Mouse (Mus musculus) hindbrain, embryonic 14.5 days (tissue): ENCODE data around the gene Borcs5. TPM values are rescaled to one million over a fixed set of nuclear protein-coding genes. Genes with fewer than 3 reads are reported as not detected.
"Not testable (repeated sequence)": the region's sequence is repeated elsewhere in the genome, so short reads cannot be mapped to it uniquely, and the experiment has no call there.

Experiments used
- ATAC-seq: fragments of 200-750 bp; cut with Nextera tagmentation; 2 replicates; pipeline ENCODE4 v1.8.0; 2017; ENCODE audit warnings: moderate number of reproducible peaks, mild to moderate bottlenecking, moderate TSS enrichment, moderate library complexity; ENCODE audit not compliant: low FRiP score
- DNase-seq: peaks from one replicate; pipeline ENCODE4 v3.0.0-alpha.2; 2015; ENCODE audit warnings: low spot score
- H3K27ac ChIP-seq: fragments of 300-500 bp; sonication (generic); 2 replicates; pipeline ENCODE4 v1.5.1; 2014; ENCODE audit warnings: mild to moderate bottlenecking, moderate library complexity
- H3K27me3 ChIP-seq: fragments of 300-500 bp; sonication (generic); 2 replicates; pipeline ENCODE4 v1.6.1; 2014; ENCODE audit warnings: mild to moderate bottlenecking, low read length, mixed read lengths; ENCODE audit not compliant: control insufficient read depth, insufficient read depth
- H3K36me3 ChIP-seq: fragments of 300-500 bp; sonication (generic); replicated peaks from 2 replicates; pipeline ENCODE4 v1.6.1; 2014; ENCODE audit not compliant: control insufficient read depth, insufficient read depth
- H3K4me1 ChIP-seq: fragments of 300-500 bp; sonication (generic); replicated peaks from 2 replicates; pipeline ENCODE4 v1.6.1; 2014; ENCODE audit warnings: antibody characterized with exemption, low read length, mixed read lengths; ENCODE audit not compliant: control insufficient read depth, insufficient read depth
- H3K4me2 ChIP-seq: fragments of 300-500 bp; sonication (generic); replicated peaks from 2 replicates; pipeline ENCODE4 v1.6.1; 2014; ENCODE audit warnings: mild to moderate bottlenecking, moderate library complexity
- H3K4me3 ChIP-seq: fragments of 300-500 bp; sonication (generic); replicated peaks from 2 replicates; pipeline ENCODE4 v1.5.1; 2014; ENCODE audit warnings: mild to moderate bottlenecking, low read length
- H3K9ac ChIP-seq: fragments of 300-500 bp; sonication (generic); 2 replicates; pipeline ENCODE4 v1.6.1; 2014
- H3K9me3 ChIP-seq: fragments of 300-500 bp; sonication (generic); 2 replicates; pipeline ENCODE4 v1.6.1; 2016; ENCODE audit warnings: low read length; ENCODE audit not compliant: control insufficient read depth
- WGBS: fragments of 180-500 bp; shearing (Covaris S2); extraction: QIAGEN DNeasy Blood & Tissue Kit; methylation state at CpG from one replicate; pipeline ENCODE4 v1.1.7; 2014; 5-methylcytosine and 5-hydroxymethylcytosine counted together
- polyA plus RNA-seq: library from polyadenylated mRNA; unstranded; fragments of >200 nt; fragmentation: Nextera tagmentation; extraction: Ambion mirVana; gene quantifications from 2 replicates; pipeline ENCODE4 v1.2.1, GENCODE M21; 2014

The Borcs5 gene
- polyA plus RNA-seq, 1 experiment from 2014 or later: 42.6 TPM

GRCm38 (mm10) chr6:134660714-134661406, 21.6 kb downstream of the Borcs5 start:
- no peak for ATAC-seq
- no peaks in the 10 kb centered on the region for H3K36me3 ChIP-seq
- H3K4me1 ChIP-seq: 0 out of 2 replicates have a peak, but pooled peaks cover 3% of the 10 kb centered on the region
- H3K9ac ChIP-seq: no peak overlapping the region
- H3K9me3 ChIP-seq: no peaks in the 10 kb centered on the region
- H3K27me3 ChIP-seq: no peaks in the 10 kb centered on the region
- WGBS: 84% methylated on average over 8 of the region's 8 CpGs
- H3K27ac ChIP-seq: no peak overlapping the region
- H3K4me3 ChIP-seq: no peak overlapping the region
- H3K4me2 ChIP-seq: no peak overlapping the region
- DNase-seq: no peak

- Histone ChIP-seq H3K9me3 (no peaks in the 10 kb centered on the region), H3K9ac (no peak overlapping the region), H3K36me3 (no peaks in the 10 kb centered on the region), H3K4me1 (0 out of 2 replicates have a peak, but pooled peaks cover under 1% of the 10 kb centered on the region), H3K4me2 (no peak overlapping the region), H3K27me3 (no peaks in the 10 kb centered on the region), H3K4me3 (no peak overlapping the region), H3K27ac (no peak overlapping the region)
- no peak for ATAC-seq
- DNase-seq: no peak
- 74% methylated on average over 5 of the region's 5 CpGs for WGBS
These were observed 25.3 kb downstream of the Borcs5 start for GRCm38 (mm10) chr6:134664573-134664972.

- no peaks in the 10 kb centered on the region for H3K36me3 ChIP-seq
- H3K4me1 ChIP-seq: no peaks in the 10 kb centered on the region
- no peaks in the 10 kb centered on the region for H3K27me3 ChIP-seq
- no peak overlapping the region for H3K9ac ChIP-seq
- no peak overlapping the region for H3K4me3 ChIP-seq
- ATAC-seq: no peak
- H3K9me3 ChIP-seq: no peaks in the 10 kb centered on the region
- no peak for DNase-seq
- H3K4me2 ChIP-seq: no peak overlapping the region
- WGBS: 87% methylated on average over 9 of the region's 9 CpGs
- H3K27ac ChIP-seq: no peak overlapping the region
These were observed 26.5 kb downstream of the Borcs5 start for GRCm38 (mm10) chr6:134665817-134666216.

- H3K27ac ChIP-seq: no peak overlapping the region
- no peaks in the 10 kb centered on the region for H3K9me3 ChIP-seq
- H3K36me3 ChIP-seq: no peaks in the 10 kb centered on the region
- no peak overlapping the region for H3K4me3 ChIP-seq
- H3K4me2 ChIP-seq: no peak overlapping the region
- 91% methylated on average over 2 of the region's 2 CpGs for whole genome bisulfite sequencing
- H3K9ac ChIP-seq: no peak overlapping the region
- H3K4me1 ChIP-seq: no peaks in the 10 kb centered on the region
- ATAC-seq (no peak), DNase-seq (no peak)
- no peaks in the 10 kb centered on the region for H3K27me3 ChIP-seq
These were observed 29.2 kb downstream of the Borcs5 start for GRCm38 (mm10) chr6:134668519-134668918.

GRCm38 (mm10) chr6:134669179-134669865, 30.0 kb downstream of the Borcs5 start:
- Histone ChIP-seq H3K27ac (no peak overlapping the region), H3K9me3 (no peaks in the 10 kb centered on the region), H3K4me3 (no peak overlapping the region), H3K4me2 (no peak overlapping the region), H3K36me3 (no peaks in the 10 kb centered on the region), H3K9ac (no peak overlapping the region), H3K4me1 (no peaks in the 10 kb centered on the region), H3K27me3 (no peaks in the 10 kb centered on the region)
- WGBS: 74% methylated on average over 6 of the region's 6 CpGs
- DNase-seq (no peak), ATAC-seq (no peak)

DNA sequence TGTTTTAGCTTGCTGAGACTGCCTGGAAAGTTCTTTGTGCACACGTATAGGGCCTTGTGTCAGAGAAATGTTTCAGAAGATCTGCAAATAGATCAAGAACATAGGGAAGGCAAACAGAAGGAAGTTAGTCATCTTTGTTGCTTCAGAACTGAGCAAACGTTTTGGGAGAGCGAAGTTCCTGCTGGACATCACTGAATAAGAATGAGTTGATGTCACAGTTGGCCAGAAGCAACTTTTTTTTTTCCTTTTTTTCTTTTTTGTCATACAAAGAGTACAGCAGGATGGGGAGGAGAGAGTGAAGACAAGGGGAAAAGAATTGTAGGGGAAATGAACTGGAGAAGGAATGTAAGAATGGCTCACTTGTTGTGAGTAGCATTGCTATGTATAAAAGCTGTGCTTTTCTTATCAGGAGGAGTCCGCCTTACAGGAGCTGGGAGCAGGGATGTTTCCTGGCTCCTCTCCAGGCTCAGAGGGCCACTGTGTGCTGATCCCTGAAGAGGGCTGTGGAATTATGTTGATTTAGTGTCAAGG, 31.6 kb downstream of the Borcs5 start:
- Histone ChIP-seq H3K27me3 (no peaks in the 10 kb centered on the region), H3K9me3 (no peaks in the 10 kb centered on the region), H3K27ac (no peak overlapping the region), H3K36me3 (no peaks in the 10 kb centered on the region), H3K9ac (no peak overlapping the region), H3K4me1 (no peaks in the 10 kb centered on the region), H3K4me2 (no peak overlapping the region), H3K4me3 (no peak overlapping the region)
- DNase-seq: no peak
- WGBS: 65% methylated on average over 4 of the region's 4 CpGs
- ATAC-seq: no peak

GRCm38 (mm10) chr6:134673712-134674111, 34.4 kb downstream of the Borcs5 start:
- H3K9ac ChIP-seq, H3K4me1 ChIP-seq, ATAC-seq, H3K36me3 ChIP-seq, H3K9me3 ChIP-seq, DNase-seq, H3K4me3 ChIP-seq, H3K27me3 ChIP-seq, H3K4me2 ChIP-seq, H3K27ac ChIP-seq: not testable (repeated sequence)
- WGBS: 91% methylated on average over 8 of the region's 8 CpGs

DNA sequence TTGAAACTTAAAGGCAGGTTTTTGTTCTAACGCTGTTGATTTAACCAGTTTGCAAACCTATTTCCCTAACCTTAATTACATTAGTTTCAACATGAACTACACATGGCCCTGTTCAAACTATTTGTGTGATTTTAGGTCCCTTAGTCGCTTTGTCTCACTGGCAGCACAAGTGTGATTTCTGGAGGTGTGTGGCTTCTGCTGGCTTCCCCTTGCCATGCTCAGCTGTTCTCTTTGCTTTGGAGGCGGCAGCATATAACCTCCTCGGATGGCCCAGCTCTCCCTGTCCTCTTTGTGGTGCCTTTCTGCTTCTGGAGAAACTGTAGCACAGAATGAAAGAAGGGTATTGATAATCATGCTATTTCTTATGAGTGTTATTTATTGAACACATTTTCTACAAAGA, 38.2 kb downstream of the Borcs5 start:
- Histone ChIP-seq H3K9ac (no peak overlapping the region), H3K27me3 (no peaks in the 10 kb centered on the region), H3K4me1 (no peaks in the 10 kb centered on the region), H3K27ac (no peak overlapping the region), H3K36me3 (no peaks in the 10 kb centered on the region), H3K4me3 (no peak overlapping the region), H3K4me2 (no peak overlapping the region), H3K9me3 (no peaks in the 10 kb centered on the region)
- no peak for ATAC-seq
- WGBS: 86% methylated on average over 4 of the region's 4 CpGs
- DNase-seq: no peak

GRCm38 (mm10) chr6:134678037-134678436, 38.7 kb downstream of the Borcs5 start:
- no peak for DNase-seq
- WGBS: 85% methylated on average over 3 of the region's 3 CpGs
- Histone ChIP-seq H3K4me1 (no peaks in the 10 kb centered on the region), H3K4me2 (no peak overlapping the region), H3K27me3 (no peaks in the 10 kb centered on the region), H3K9me3 (no peaks in the 10 kb centered on the region), H3K27ac (no peak overlapping the region), H3K36me3 (no peaks in the 10 kb centered on the region), H3K9ac (no peak overlapping the region), H3K4me3 (no peak overlapping the region)
- ATAC-seq: no peak
